Mouse (Mus musculus): ENCODE data around the gene Scly. TPM values are rescaled to one million over a fixed set of nuclear protein-coding genes. Genes with fewer than 3 reads are reported as not detected.
A peak's percentile ranks its signal among the peaks of the same experiment; 100 is the strongest.

Scly gene
- polyA plus RNA-seq, 1 experiment from 2014 or later, result 16.9 TPM

DNA sequence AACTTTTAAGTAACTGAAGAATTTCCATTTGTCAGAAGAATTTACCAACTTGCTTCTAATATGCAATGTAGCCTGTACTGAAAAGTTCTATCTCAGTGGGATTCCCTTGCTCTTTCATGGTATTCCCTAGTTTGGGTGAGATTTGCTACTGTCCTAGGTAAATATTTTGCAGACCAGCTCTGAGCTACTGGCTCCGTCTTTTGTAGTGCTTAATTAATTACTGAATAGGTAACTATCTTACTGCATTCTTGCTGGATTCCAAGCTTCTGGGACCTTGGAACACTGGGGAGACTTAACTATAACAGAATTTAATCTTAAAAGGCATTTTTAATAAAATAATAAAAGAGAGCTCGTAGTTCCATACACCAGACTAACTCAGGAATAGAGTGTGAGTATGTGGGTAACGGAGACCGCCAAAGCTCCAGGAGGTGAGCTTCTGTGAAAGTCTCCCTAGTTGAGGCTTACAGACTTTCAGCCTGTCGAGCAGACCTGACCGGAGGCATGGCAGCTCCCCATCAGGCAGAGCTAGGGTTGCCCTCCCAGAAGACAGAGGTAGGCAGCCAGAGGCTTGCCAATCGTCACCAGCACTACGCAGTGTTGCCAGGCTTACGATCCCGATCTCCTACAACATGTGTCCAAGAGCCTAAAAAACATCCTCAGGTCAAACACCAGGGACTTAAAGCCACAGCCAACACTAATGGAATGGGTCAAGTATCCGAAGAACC is 5.9 kb upstream of the Scly start:
- H3K27me3 ChIP-seq (replicated peaks; ENCODE audit: control insufficient read depth, insufficient read depth, low read length), result no peaks in the 10 kb centered on the region
- no peak overlapping the region for H3K27ac ChIP-seq (ENCODE audit: low read depth)
- no peaks in the 10 kb centered on the region for H3K4me1 ChIP-seq (replicated peaks; ENCODE audit: control insufficient read depth, insufficient read depth, low read length)
- peaks cover 17% of the 10 kb centered on the region for H3K36me3 ChIP-seq (ENCODE audit: control insufficient read depth, insufficient read depth, low read length)
- H3K4me2 ChIP-seq (ENCODE audit: low read length), result no peak overlapping the region
- H3K9ac ChIP-seq (ENCODE audit: low read length), result no peak overlapping the region
- no peak overlapping the region for H3K4me3 ChIP-seq (ENCODE audit: low read depth, low read length)
- no peak for DNase-seq (ENCODE audit: low spot score)
- H3K9me3 ChIP-seq (ENCODE audit: control insufficient read depth, low read length), result no peaks in the 10 kb centered on the region
- no peak for ATAC-seq (replicated peaks; ENCODE audit: low FRiP score, low TSS enrichment, low read depth)
- WGBS, result 92% methylated on average over 11 of the region's 11 CpGs

DNA sequence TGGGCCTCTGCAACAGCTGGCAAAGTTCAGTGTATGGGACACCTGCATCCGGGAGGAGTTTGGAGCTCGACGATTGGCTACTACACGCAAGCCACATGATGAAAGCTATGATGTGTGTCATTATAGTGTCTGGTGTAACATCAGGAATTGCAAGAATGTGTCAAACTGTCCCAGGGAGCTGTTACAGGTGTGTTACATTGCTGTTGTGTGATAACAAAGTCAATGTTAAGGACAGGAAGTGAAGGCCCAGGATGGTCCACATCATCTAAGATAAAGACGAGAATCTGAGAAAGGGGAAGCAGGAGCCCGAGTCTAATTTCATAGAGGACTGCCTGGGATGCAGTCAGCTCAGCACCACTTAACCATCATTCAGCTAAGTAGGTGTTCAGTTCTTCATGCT is 2.6 kb upstream of the Scly start:
- WGBS, result 92% methylated on average over 6 of the region's 6 CpGs
- no peak for ATAC-seq (replicated peaks; ENCODE audit: low FRiP score, low TSS enrichment, low read depth)
- H3K27me3 ChIP-seq (replicated peaks; ENCODE audit: control insufficient read depth, insufficient read depth, low read length), result no peaks in the 10 kb centered on the region

DNA sequence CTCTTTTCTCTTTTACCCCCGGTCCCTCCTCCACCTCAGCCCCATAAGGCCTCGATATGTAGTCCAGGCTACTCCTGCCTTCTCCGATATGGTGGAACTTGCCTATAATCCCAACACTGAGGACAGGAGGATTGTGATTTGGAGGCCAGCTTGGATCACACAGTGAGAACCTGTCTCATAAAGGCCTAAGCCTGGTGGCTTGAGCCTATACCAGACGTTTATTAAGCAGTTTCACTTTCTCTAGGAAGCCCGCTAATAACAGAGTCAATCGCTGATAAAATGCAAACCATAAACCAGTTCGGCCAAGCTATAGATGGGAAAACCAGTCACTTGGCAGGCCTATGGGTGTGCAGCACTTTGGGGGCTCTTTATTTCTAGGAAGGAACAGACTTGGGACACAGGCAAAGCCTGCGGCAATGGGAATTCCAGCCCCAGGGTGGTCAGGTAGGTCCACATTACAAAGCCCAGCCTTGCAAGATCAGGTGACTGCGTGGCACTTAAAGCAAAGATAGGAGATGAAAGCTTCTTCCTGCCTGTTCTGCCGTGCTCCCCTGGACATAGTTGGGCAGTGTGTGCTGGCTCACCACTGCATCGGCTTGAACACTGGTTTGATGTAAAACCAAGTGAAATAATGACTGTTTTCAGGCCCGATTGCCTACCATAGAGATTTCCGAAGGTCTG is 1.0 kb downstream of the Scly start:
- H3K27ac ChIP-seq (ENCODE audit: low read depth), result no peak overlapping the region
- 72% methylated on average over 13 of the region's 13 CpGs for WGBS

More for the DNA sequence above, 2.6 kb upstream of the Scly start:
- no peak for DNase-seq (ENCODE audit: low spot score)
- peaks cover 9% of the 10 kb centered on the region for H3K36me3 ChIP-seq (ENCODE audit: control insufficient read depth, insufficient read depth, low read length)
- no peak overlapping the region for H3K9ac ChIP-seq (ENCODE audit: low read length)
- no peak overlapping the region for H3K27ac ChIP-seq (ENCODE audit: low read depth)
- no peaks in the 10 kb centered on the region for H3K9me3 ChIP-seq (ENCODE audit: control insufficient read depth, low read length)
- no peak overlapping the region for H3K4me3 ChIP-seq (ENCODE audit: low read depth, low read length)
- H3K4me2 ChIP-seq (ENCODE audit: low read length), result no peak overlapping the region
- no peaks in the 10 kb centered on the region; the same call in 1 of the 2 replicates for H3K4me1 ChIP-seq (replicated peaks; ENCODE audit: control insufficient read depth, insufficient read depth, low read length)

DNA sequence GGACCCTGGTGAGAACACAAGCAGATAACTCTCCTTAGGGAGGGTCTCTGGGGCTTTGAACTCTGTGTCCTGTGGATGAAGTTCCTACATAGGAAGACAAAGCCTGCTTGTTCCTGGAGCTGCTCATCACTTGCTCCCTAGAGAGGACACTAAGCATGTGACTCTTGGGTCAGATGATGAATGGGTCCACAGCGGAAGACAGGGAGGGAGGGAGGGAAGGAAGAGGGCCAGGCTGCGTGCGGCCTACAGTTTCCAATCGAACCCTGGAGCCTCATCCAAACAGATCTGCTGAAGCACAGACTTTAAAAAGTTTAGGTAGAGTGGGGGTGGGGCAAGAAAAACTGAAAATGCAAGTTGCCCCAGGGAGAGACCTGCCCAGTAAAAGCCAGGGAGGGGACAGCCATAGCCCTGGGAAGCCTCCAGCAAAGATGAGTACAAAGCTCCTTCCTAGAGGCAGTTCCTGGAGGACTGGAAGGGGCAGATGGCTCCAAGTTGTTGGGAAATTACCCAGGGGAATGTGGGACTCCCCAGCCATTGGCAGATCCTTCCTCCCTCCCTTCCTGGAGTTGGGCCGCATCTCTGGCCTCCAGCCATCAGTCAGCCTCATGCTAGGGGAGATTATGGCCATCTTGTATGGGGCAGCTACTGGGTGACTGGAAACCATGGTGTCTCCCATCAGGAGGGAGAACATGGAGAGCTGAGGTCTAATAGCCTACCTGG is 1.7 kb downstream of the Scly start:
- no peak overlapping the region for H3K27ac ChIP-seq (ENCODE audit: low read depth)
- DNase-seq (ENCODE audit: low spot score) (no peak), ATAC-seq (replicated peaks; ENCODE audit: low FRiP score, low TSS enrichment, low read depth) (no peak)
- 0 out of 2 replicates have a peak, but pooled peaks cover 5% of the 10 kb centered on the region for H3K36me3 ChIP-seq (ENCODE audit: control insufficient read depth, insufficient read depth, low read length)
- H3K4me2 ChIP-seq (ENCODE audit: low read length), result no peak overlapping the region
- H3K27me3 ChIP-seq (replicated peaks; ENCODE audit: control insufficient read depth, insufficient read depth, low read length), result no peaks in the 10 kb centered on the region
- 63% methylated on average over 5 of the region's 5 CpGs for WGBS
- H3K4me3 ChIP-seq (ENCODE audit: low read depth, low read length), result no peak overlapping the region
- H3K4me1 ChIP-seq (replicated peaks; ENCODE audit: control insufficient read depth, insufficient read depth, low read length), result peaks cover 6% of the 10 kb centered on the region
- H3K9me3 ChIP-seq (ENCODE audit: control insufficient read depth, low read length), result no peaks in the 10 kb centered on the region
- H3K9ac ChIP-seq (ENCODE audit: low read length), result no peak overlapping the region

More for the DNA sequence above, 1.0 kb downstream of the Scly start:
- Histone ChIP-seq H3K4me2 (ENCODE audit: low read length) (peak overlapping the region; percentile 85), H3K4me1 (replicated peaks; ENCODE audit: control insufficient read depth, insufficient read depth, low read length) (peaks cover 6% of the 10 kb centered on the region), H3K9ac (ENCODE audit: low read length) (peak overlapping the region; percentile 27), H3K9me3 (ENCODE audit: control insufficient read depth, low read length) (no peaks in the 10 kb centered on the region), H3K27me3 (replicated peaks; ENCODE audit: control insufficient read depth, insufficient read depth, low read length) (no peaks in the 10 kb centered on the region), H3K36me3 (ENCODE audit: control insufficient read depth, insufficient read depth, low read length) (0 out of 2 replicates have a peak, but pooled peaks cover 5% of the 10 kb centered on the region), H3K4me3 (ENCODE audit: low read depth, low read length) (peak overlapping the region; percentile 85)
- ATAC-seq (replicated peaks; ENCODE audit: low FRiP score, low TSS enrichment, low read depth) (no peak), DNase-seq (ENCODE audit: low spot score) (no peak)

DNA sequence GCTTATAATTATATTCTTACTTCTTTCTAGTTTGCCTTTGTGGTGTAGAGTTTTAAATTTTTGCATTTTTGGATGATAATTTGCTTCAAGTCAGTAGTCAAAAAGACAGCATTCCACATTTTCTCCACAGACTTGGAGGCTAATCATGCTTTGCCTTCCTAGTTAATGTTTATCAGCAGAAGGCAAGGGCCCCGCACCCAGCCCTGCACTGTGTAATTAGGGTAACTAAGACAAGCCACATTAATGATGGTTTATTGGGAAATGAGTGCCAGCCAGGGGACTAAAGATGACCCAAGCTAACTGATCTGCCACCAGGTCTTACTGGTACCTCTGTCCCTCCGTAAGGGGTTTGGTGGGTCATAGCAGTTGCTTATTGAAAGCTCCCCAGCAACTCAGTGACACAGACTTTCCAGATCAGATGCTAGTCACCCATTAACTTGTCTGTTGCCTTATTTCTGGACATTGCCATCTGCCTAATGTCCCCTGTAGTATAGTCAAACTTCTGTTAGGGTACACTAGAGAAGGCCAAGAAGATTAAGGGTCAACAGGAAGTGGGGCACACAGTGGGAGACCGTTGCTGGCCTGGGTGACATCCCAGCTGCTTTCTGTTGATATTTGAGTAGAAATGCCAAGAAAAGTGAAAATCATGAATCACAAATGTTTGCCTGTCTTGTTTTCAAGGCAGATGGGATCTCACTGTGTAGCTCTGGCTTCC is 3.2 kb downstream of the Scly start:
- ATAC-seq (replicated peaks; ENCODE audit: low FRiP score, low TSS enrichment, low read depth), result no peak
- Histone ChIP-seq H3K4me2 (ENCODE audit: low read length) (no peak overlapping the region), H3K4me1 (replicated peaks; ENCODE audit: control insufficient read depth, insufficient read depth, low read length) (peaks cover 6% of the 10 kb centered on the region), H3K27me3 (replicated peaks; ENCODE audit: control insufficient read depth, insufficient read depth, low read length) (no peaks in the 10 kb centered on the region), H3K9ac (ENCODE audit: low read length) (no peak overlapping the region), H3K4me3 (ENCODE audit: low read depth, low read length) (no peak overlapping the region), H3K9me3 (ENCODE audit: control insufficient read depth, low read length) (no peaks in the 10 kb centered on the region), H3K27ac (ENCODE audit: low read depth) (no peak overlapping the region), H3K36me3 (ENCODE audit: control insufficient read depth, insufficient read depth, low read length) (0 out of 2 replicates have a peak, but pooled peaks cover 10% of the 10 kb centered on the region)
- DNase-seq (ENCODE audit: low spot score), result no peak
- 52% methylated on average over 3 of the region's 3 CpGs for WGBS

DNA sequence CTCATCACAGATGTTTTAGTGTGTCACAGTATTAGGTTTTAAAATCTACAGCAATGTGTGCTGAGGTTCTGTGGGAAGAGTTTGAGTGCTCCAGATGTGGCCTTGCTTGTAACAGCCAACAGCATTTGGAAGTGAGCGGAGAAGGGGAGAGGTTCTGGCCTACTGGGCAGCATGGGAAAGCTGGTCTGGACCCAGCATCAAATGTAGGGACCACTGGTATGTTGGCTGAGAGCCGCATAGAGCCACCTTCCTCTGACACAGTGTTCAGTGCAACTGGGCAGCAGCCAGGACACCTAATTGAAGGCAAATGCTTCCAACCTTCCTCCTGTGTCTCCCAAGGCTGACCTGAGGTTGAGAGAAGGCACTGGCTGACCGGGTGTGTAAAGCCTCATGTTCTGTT is 3.9 kb downstream of the Scly start:
- DNase-seq (ENCODE audit: low spot score), result no peak
- Histone ChIP-seq H3K4me3 (ENCODE audit: low read depth, low read length) (no peak overlapping the region), H3K27ac (ENCODE audit: low read depth) (no peak overlapping the region), H3K4me1 (replicated peaks; ENCODE audit: control insufficient read depth, insufficient read depth, low read length) (peaks cover 6% of the 10 kb centered on the region), H3K9ac (ENCODE audit: low read length) (no peak overlapping the region), H3K4me2 (ENCODE audit: low read length) (no peak overlapping the region), H3K9me3 (ENCODE audit: control insufficient read depth, low read length) (no peaks in the 10 kb centered on the region), H3K36me3 (ENCODE audit: control insufficient read depth, insufficient read depth, low read length) (peaks cover 10% of the 10 kb centered on the region), H3K27me3 (replicated peaks; ENCODE audit: control insufficient read depth, insufficient read depth, low read length) (no peaks in the 10 kb centered on the region)
- no peak for ATAC-seq (replicated peaks; ENCODE audit: low FRiP score, low TSS enrichment, low read depth)
- WGBS, result 91% methylated on average over 3 of the region's 3 CpGs

DNA sequence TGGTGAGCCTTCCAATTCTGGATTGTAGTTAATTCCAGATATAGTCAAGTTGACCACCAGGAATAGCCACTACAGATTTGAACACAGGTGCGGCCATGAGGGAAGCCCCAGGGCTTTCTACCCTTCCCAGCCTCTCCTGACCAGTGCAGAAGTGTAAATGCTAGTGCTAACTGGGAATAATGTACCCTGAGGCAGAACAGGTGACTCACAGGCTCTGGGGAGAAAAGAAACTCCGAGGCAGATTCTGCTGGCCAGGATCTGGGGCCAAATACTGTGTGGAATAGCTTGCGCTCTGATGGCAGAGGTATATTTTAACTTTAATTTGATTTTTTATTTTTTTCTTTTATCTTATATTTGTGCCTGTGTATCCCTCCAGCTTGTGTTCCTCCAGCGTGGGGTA is 6.5 kb downstream of the Scly start:
- no peak for DNase-seq (ENCODE audit: low spot score)
- no peak for ATAC-seq (replicated peaks; ENCODE audit: low FRiP score, low TSS enrichment, low read depth)
- Histone ChIP-seq H3K4me2 (ENCODE audit: low read length) (no peak overlapping the region), H3K4me1 (replicated peaks; ENCODE audit: control insufficient read depth, insufficient read depth, low read length) (peaks cover 6% of the 10 kb centered on the region; the same call in 1 of the 2 replicates), H3K9me3 (ENCODE audit: control insufficient read depth, low read length) (no peaks in the 10 kb centered on the region), H3K27me3 (replicated peaks; ENCODE audit: control insufficient read depth, insufficient read depth, low read length) (no peaks in the 10 kb centered on the region), H3K27ac (ENCODE audit: low read depth) (no peak overlapping the region), H3K4me3 (ENCODE audit: low read depth, low read length) (no peak overlapping the region), H3K36me3 (ENCODE audit: control insufficient read depth, insufficient read depth, low read length) (peaks cover 35% of the 10 kb centered on the region), H3K9ac (ENCODE audit: low read length) (no peak overlapping the region)
- 89% methylated on average over 4 of the region's 4 CpGs for WGBS

DNA sequence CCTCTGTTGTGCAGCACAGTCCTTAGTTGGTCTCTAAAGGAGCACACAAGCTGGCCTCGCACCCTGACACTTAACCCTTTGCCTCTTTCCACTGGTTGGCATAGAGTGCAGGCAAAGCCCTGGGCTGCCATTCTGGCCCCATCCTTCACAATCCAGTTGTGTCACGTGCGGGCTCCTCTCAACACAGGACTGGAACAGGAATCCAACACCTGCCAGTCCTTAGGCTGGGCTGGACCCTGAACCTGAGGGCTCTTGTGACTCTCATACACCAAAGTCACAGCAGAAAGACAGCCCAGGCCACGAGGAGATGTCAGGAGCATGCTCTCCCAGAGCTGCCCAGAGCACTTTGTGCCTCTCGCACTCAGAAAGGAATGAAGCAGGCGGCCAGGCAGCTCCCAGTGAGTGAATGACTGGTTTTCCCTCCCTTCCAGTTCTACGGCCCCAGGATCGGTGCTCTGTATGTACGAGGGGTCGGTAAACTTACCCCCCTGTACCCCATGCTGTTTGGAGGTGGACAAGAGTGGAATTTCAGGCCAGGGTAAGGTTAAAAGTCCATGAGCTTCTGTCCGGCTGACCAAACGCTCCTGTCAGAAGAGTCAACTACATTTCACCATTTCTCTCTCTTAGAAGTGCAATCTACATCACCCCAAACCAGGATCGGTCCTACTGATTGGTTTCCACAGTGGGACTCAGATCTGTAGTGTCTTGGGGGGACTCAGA is 11.4 kb downstream of the Scly start:
- peaks cover 41% of the 10 kb centered on the region for H3K36me3 ChIP-seq (ENCODE audit: control insufficient read depth, insufficient read depth, low read length)
- no peak overlapping the region for H3K4me2 ChIP-seq (ENCODE audit: low read length)
- H3K4me1 ChIP-seq (replicated peaks; ENCODE audit: control insufficient read depth, insufficient read depth, low read length), result peaks cover 11% of the 10 kb centered on the region; the same call in 1 of the 2 replicates
- 91% methylated on average over 13 of the region's 13 CpGs for WGBS
- DNase-seq (ENCODE audit: low spot score) (no peak), ATAC-seq (replicated peaks; ENCODE audit: low FRiP score, low TSS enrichment, low read depth) (no peak)
- H3K4me3 ChIP-seq (ENCODE audit: low read depth, low read length), result no peak overlapping the region
- H3K27me3 ChIP-seq (replicated peaks; ENCODE audit: control insufficient read depth, insufficient read depth, low read length), result no peaks in the 10 kb centered on the region
- no peak overlapping the region for H3K27ac ChIP-seq (ENCODE audit: low read depth)
- H3K9ac ChIP-seq (ENCODE audit: low read length), result no peak overlapping the region
- H3K9me3 ChIP-seq (ENCODE audit: control insufficient read depth, low read length), result no peaks in the 10 kb centered on the region

All from intestine, embryonic 14.5 days (tissue).